Comparison of ENCODE assay signal across 8 mouse cellular contexts in genomic region chr2:30711476-30711852, GRCm38 (mm10).
DNase-seq lines count a peak whose midpoint lies in the region; ATAC-seq and TF ChIP-seq lines count a peak whose summit lies in the region.

No protein-coding gene starts in this region.

- peak overlapping the region; percentile 85 for H3K4me2 ChIP-seq in heart, embryonic 13.5 days
- peak overlapping the region; percentile 79 for H3K4me2 ChIP-seq in forebrain, embryonic 12.5 days
- H3K4me2 ChIP-seq in limb, embryonic 14.5 days (replicated peaks; ENCODE audit: low read depth, low read length, severe bottlenecking): peak overlapping the region; percentile 84

- H3K27ac ChIP-seq in heart, embryonic 13.5 days (replicated peaks): peak overlapping the region; percentile 97
- H3K27ac ChIP-seq in ES-E14 (ENCODE audit: insufficient read depth, low read depth, low read length, poor library complexity, severe bottlenecking): no peak overlapping the region
- H3K27ac ChIP-seq in forebrain, embryonic 12.5 days: peak overlapping the region; percentile 98
- H3K27ac ChIP-seq in limb, embryonic 14.5 days (replicated peaks; ENCODE audit: low read depth, low read length): peak overlapping the region; percentile 88
- H3K27ac ChIP-seq in small intestine, adult 2 months (ENCODE audit: insufficient read depth, low read depth, low read length): peak overlapping the region; percentile 91

- no peak for TF ChIP-seq POLR2A in limb, embryonic 14.5 days (IDR thresholded peaks at IDR 0.05; ENCODE audit: borderline replicate concordance, extremely low read depth, insufficient read depth, insufficient read length)
- no peak for TF ChIP-seq POLR2A in small intestine, adult 2 months (IDR thresholded peaks at IDR 0.05; ENCODE audit: low read depth, low read length)

- whole genome bisulfite sequencing in heart, embryonic 13.5 days: 5% methylated on average over 15 of the region's 15 CpGs
- WGBS in forebrain, embryonic 12.5 days: 5% methylated on average over 15 of the region's 15 CpGs
- WGBS in limb, embryonic 14.5 days: 4% methylated on average over 14 of the region's 15 CpGs
- 5% methylated on average over 15 of the region's 15 CpGs for WGBS in small intestine, adult 2 months

- no peaks in the 10 kb centered on the region for H3K27me3 ChIP-seq in heart, embryonic 13.5 days (replicated peaks)
- H3K27me3 ChIP-seq in forebrain, embryonic 12.5 days: no peaks in the 10 kb centered on the region
- no peaks in the 10 kb centered on the region for H3K27me3 ChIP-seq in limb, embryonic 14.5 days (ENCODE audit: control insufficient read depth, insufficient read depth, low read length)
- no peaks in the 10 kb centered on the region for H3K27me3 ChIP-seq in small intestine, adult 2 months (ENCODE audit: control insufficient read depth, insufficient read depth, low read length)

- H3K9ac ChIP-seq in heart, embryonic 13.5 days: peak overlapping the region; percentile 89
- H3K9ac ChIP-seq in ES-E14 (ENCODE audit: insufficient read depth, low read depth, low read length, poor library complexity, severe bottlenecking): no peak overlapping the region
- peak overlapping the region; percentile 71 for H3K9ac ChIP-seq in forebrain, embryonic 12.5 days
- H3K9ac ChIP-seq in limb, embryonic 14.5 days (ENCODE audit: low read depth, low read length, severe bottlenecking): peak overlapping the region; percentile 73

- peak overlapping the region; percentile 60 for H3K4me3 ChIP-seq in heart, embryonic 13.5 days
- peak overlapping the region; percentile 63 to 64; a peak in 3 of 4 replicates for H3K4me3 ChIP-seq in ES-E14 (ENCODE audit: insufficient read depth in 1 of 2, low read depth in 1 of 2, low read length in 2 of 2, poor library complexity in 1 of 2, severe bottlenecking in 1 of 2)
- H3K4me3 ChIP-seq in forebrain, embryonic 12.5 days (replicated peaks): peak overlapping the region; percentile 40
- H3K4me3 ChIP-seq in limb, embryonic 14.5 days (replicated peaks; ENCODE audit: low read length): peak overlapping the region; percentile 47
- peak overlapping the region; percentile 64 for H3K4me3 ChIP-seq in small intestine, adult 2 months (ENCODE audit: low read depth, low read length)

- ATAC-seq in heart, embryonic 13.5 days (ENCODE audit: extremely low read depth, insufficient number of reproducible peaks, low FRiP score, low TSS enrichment): no peak
- ATAC-seq in forebrain, embryonic 12.5 days (ENCODE audit: low FRiP score): peak; percentile 71
- 0 out of 2 replicates have a peak, but pooled peaks have one; percentile 12 for ATAC-seq in limb, embryonic 14.5 days (ENCODE audit: low FRiP score, low read depth)
- no peak for ATAC-seq in frontal cortex, adult (ENCODE audit: low TSS enrichment)

- H3K4me1 ChIP-seq in heart, embryonic 13.5 days: peaks cover 68% of the 10 kb centered on the region
- peaks cover 16 to 47% of the 10 kb centered on the region in 2 experiments for H3K4me1 ChIP-seq in ES-E14 (ENCODE audit: control insufficient read depth in 2 of 2, insufficient read depth in 2 of 2, low read length in 2 of 2, poor library complexity in 1 of 2)
- peaks cover 76% of the 10 kb centered on the region for H3K4me1 ChIP-seq in forebrain, embryonic 12.5 days
- peaks cover 68% of the 10 kb centered on the region for H3K4me1 ChIP-seq in limb, embryonic 14.5 days (ENCODE audit: control insufficient read depth, insufficient read depth, low read length)
- peaks cover 24% of the 10 kb centered on the region for H3K4me1 ChIP-seq in small intestine, adult 2 months (ENCODE audit: control insufficient read depth, insufficient read depth, insufficient read length, low read length)

- H3K36me3 ChIP-seq in heart, embryonic 13.5 days: no peaks in the 10 kb centered on the region
- H3K36me3 ChIP-seq in ES-E14 (ENCODE audit: control insufficient read depth, insufficient read depth, low read length, poor library complexity, severe bottlenecking): no peaks in the 10 kb centered on the region
- no peaks in the 10 kb centered on the region for H3K36me3 ChIP-seq in forebrain, embryonic 12.5 days (replicated peaks)
- H3K36me3 ChIP-seq in limb, embryonic 14.5 days (ENCODE audit: control insufficient read depth, insufficient read depth, low read length): no peaks in the 10 kb centered on the region
- H3K36me3 ChIP-seq in small intestine, adult 2 months (ENCODE audit: control insufficient read depth, insufficient read depth, low read length): no peaks in the 10 kb centered on the region

- no peak for DNase-seq in heart, adult 8-10 months (ENCODE audit: low spot score)
- DNase-seq in ES-E14 (ENCODE audit: low read depth, low spot score): no peak
- DNase-seq in limb, embryonic 14.5 days (ENCODE audit: low spot score): no peak
- no peak for DNase-seq in spleen, postnatal 36 days (ENCODE audit: low spot score in 2 of 2)

- no peak for TF ChIP-seq CTCF in small intestine, adult 2 months (IDR thresholded peaks at IDR 0.05; ENCODE audit: extremely low read depth, insufficient read length, insufficient replicate concordance, low read depth, low read length)

- no peaks in the 10 kb centered on the region for H3K9me3 ChIP-seq in heart, embryonic 13.5 days
- H3K9me3 ChIP-seq in ES-E14 (ENCODE audit: control insufficient read depth, insufficient read depth, low read depth, low read length): no peaks in the 10 kb centered on the region
- no peaks in the 10 kb centered on the region for H3K9me3 ChIP-seq in forebrain, embryonic 12.5 days
- H3K9me3 ChIP-seq in limb, embryonic 14.5 days (ENCODE audit: control insufficient read depth, low read length): no peaks in the 10 kb centered on the region

- in situ Hi-C loops in ES-E14 (cut with MboI; ENCODE audit: low sequenced_read_pairs in 2 of 2, unreplicated experiment in 2 of 2): no loop called here

TF ChIP-seq in ES-E14, 5 proteins besides CTCF, POLR2A, EP300 and RAD21:
- TF ChIP-seq ZC3H11A (IDR thresholded peaks at IDR 0.05; ENCODE audit: borderline replicate concordance, low read depth, low read length): no peak
- no peak for TF ChIP-seq MAFK (IDR thresholded peaks at IDR 0.05; ENCODE audit: insufficient read depth, low read depth, low read length)
- TF ChIP-seq ZNF384 (IDR thresholded peaks at IDR 0.05; ENCODE audit: low read depth, low read length): no peak
- TF ChIP-seq CHD2 (IDR thresholded peaks at IDR 0.05; ENCODE audit: low read depth, low read length): no peak
- TF ChIP-seq HCFC1 (IDR thresholded peaks at IDR 0.05; ENCODE audit: borderline replicate concordance, insufficient read depth, low read length): no peak

Comparison
In these comparisons a context has a peak if more than half of its experiments do, and no peak if none do; other contexts are left out.
1. ATAC-seq: peak in forebrain, embryonic 12.5 days (single experiment) and limb, embryonic 14.5 days (single experiment); none in heart, embryonic 13.5 days (single experiment) and frontal cortex, adult (single experiment).
2. Peak in every context shown above with its lines, with median percentiles within 50 percentile points of each other: H3K4me2 ChIP-seq and H3K4me3 ChIP-seq.